Mouse (Mus musculus) monocyte, adult 5-6 weeks (primary cell): Measurements from ENCODE around the gene Cbx5. TPM values are rescaled to one million over a fixed set of nuclear protein-coding genes. Genes with fewer than 3 reads are reported as not detected.
A peak's percentile ranks its signal among the peaks of the same experiment; 100 is the strongest.
"Not testable (repeated sequence)": the region's sequence is repeated elsewhere in the genome, so short reads cannot be mapped to it uniquely, and the experiment has no call there.

Experiments
- ATAC-seq: fragments of 153-309, 156-312 bp; replicated peaks from 2 replicates; pipeline ENCODE4 v1.8.0; 2017; ENCODE audit warnings: mild to moderate bottlenecking; ENCODE audit not compliant: low TSS enrichment, insufficient number of reproducible peaks, severe bottlenecking, poor library complexity, low FRiP score
- total RNA-seq: library from RNA; stranded (forward); fragments of 200-1000, 200-491, 200-594 nt; gene quantifications from 3 replicates; pipeline ENCODE4 v1.2.3, GENCODE M21; 2017

Gene Cbx5
- 13.2 to 43.8 TPM (median 33.9 TPM) in 3 replicates for total RNA-seq

DNA sequence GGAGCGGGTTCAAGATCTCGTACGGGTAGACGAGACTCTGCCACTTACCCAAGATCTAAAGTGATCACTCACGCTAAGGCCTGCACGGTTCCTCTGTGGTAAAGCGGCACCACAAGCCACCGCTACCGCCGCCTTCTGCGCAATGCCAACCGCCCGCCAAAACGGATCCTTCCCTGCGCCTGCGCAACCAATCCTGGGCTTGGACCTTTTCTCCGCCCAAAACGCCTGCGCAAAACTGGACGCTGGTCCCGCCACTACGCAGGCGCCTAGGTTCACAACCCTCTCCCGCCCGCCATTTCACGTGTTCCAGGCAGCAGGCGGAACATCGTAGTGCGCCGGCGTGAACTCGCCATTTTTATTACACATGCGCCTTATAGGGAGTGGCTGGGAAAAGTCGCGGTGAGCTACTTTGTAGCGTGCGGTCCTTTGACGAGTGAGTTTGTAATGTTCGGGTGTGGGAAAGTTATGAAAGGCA lies at the start of gene Cbx5:
Gene Cbx5 (minus strand): TSS at position 132 of the 475 bp plus-strand sequence.
- peak; percentile 78 for ATAC-seq

DNA sequence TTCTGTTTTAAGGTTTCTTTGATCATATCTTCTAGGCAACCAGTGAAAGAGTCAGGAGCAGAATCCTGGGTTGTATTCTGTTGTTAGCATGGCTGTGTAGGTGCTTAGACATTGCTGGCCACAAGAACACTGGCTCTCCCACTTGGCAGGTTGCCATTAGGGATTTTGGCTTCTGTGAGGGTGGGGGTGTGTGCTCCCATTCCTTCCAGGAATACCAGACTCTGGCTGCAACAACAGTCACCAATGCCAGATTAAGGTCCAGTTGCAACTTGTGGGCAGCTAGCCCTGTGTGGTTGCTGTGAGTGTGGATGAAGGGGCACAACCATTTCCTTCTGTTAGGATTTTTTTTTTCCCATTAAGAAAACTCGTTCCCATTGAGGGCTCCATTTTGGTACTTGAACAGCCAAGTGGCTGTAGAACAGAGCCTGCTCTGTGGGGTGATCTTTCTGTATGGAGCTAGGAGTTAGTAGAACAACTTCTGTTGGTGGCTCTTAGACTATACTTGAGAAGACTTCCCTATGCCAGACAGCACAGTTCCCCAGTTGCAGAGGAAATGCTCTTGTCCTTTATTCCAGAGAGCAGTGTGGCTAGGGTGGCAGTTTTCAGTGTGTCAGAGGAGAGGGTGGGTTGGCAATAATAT lies 46.3 kb upstream of the Cbx5 start:
- no peak for ATAC-seq

DNA sequence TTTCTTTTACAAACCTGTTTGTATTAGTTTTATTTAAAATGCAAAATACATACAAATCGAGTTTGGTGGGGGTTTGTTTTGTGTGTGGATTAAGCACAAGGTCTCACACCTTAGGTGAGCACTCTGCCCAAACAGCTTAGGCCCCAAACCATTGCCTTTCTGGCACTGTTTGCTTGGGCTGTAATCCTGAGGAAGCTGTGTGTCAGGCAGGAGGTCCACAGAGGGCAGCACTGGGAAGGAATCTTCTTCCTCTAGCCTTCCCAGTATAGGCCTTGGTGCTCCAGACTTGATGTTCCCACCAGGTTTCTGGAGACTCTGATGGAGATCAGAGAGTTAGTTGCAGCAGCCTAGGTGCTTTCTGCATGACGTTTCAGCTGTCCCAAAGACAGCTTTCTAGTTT lies 45.0 kb upstream of the Cbx5 start:
- no peak for ATAC-seq

DNA sequence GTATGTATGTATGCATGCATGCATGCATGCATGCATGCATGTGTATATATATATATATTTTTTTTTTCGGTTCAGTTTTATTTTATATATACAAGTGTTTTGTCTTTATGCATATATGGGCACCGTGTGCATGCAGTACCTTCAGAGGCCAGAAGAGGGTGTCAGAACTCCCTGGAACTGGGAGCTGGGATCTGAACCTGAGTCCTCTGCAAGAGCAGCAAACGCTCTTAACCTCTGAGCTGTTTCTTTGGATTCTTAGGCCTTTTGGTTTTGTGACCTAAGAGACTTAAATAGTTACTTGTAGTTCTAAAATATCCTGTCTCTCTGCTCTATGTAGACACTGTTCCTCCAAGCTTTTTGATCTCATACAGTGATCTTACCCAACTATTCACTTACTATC lies 44.5 kb upstream of the Cbx5 start:
- ATAC-seq, result 0 out of 2 replicates have a peak, but pooled peaks have one; percentile 59

DNA sequence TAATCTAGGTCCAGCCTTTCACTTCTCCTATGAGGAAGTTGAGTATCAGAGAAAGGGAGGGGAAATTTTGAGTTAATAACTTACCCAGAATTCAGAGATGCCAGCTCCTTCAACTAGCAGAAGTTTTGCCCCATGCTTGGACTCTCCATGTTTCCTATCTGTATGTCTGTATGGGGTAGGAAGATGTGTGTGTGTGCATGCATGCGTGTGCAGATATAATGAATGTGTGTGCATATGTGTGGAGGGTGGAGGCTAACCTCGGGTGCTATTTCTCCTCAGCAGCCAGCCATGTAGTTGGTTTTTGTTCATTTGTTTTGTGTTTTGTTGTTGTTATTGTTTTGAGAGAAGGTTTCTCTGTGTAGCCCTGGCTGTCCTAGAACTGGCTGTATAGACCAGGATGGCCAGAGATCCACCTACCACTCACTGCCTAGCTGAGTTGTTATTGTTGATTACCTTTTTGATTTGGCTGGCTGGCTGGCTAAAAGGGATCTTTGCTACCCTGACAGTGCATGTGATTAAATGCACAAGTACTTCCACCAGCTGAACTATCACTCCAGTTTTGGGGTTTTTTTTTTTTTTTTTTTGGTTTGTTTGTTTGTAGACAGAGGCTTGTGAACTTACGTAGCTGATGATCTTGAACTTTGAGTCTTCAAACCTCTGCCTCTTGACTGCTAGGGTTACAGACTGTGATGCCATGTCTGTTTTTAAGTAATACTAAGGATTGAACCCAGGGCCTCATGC lies 42.0 kb upstream of the Cbx5 start:
- ATAC-seq, result no peak

DNA sequence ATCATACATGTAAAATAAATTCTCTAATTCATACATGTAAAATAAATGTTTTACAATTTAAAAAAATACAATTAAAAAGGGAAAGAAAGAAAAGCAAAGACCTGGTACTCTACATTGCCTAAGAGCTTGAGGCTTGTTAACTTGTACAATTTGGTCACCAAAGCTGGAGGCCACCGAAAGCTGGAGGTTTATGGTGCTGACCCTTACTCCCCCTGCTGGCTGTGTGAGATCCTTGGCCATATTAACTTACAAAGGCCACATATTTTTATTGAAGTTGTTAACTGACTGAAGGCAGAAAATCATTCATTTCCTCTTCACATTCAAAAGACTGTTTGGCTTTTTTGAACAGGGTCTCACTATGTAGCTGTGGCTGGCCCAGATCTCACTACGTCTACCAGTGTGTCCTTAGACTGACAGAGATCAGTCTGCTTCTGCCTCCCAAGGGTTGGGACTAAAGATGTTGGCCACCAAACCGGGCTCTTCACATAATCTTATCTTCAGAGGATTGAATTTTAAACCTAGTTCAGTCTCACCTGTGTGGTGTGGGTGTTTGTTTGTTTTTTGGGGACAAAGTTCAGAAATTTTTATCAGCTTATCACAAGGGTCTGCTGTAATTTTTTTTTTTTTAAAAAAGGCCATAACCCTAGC lies 41.3 kb upstream of the Cbx5 start:
- ATAC-seq, result peak; percentile 64

DNA sequence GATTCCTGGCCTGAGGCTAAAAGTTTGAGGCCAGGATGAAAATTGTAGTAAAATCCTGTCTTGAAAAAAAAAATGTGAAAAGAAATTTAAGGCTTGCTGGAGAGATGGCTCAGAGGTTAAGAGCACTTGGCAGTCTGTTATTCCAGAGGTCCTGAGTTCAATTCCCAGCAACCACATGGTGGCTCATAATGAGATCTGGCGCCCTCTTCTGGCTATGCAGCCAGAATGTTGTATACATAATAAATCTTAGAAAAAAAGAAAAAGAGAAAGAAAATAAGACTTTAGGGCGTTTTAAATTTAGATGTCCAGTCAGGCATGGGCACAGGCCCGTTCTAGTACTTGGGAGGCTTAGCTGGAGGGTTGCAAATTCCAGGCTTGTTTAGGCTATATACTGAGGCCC lies 40.1 kb upstream of the Cbx5 start:
- ATAC-seq, result no peak

DNA sequence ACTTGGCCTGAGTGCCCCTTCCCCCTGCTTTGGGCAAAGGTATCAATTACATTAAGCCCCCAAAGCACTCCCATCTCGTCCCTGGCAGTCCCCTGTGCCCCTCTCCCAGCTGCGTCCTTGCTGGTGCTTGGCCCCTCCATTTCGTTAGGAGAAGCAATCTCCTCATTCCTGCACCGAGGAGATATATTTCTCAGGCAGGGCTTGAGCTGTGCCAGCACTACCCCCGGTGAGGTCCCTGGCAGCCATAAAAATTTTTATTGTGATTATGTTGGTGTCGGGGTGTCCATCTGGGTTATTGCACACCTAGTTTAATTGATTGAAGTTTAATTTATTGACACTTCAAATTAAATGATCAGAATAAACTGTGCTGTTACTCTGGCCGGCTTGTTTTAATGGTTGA lies 38.3 kb upstream of the Cbx5 start:
- no peak for ATAC-seq

DNA sequence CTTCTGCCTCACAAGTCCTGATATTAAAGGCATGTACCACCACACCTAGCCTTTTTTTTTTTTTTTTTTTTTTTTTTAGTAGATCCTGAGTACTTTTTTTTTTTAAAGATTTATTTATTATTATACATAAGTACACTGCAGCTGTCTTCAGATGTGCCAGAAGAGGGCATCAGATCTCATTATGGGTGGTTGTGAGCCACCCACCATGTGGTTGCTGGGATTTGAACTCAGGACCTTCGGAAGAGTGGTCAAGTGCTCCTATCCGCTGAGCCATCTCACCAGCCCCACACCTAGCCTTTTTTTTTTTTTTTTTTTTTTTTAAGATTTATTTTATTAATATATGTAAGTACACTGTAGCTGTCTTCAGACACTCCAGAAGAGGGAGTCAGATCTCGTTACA lies 36.3 kb upstream of the Cbx5 start:
- not testable (repeated sequence) for ATAC-seq

DNA sequence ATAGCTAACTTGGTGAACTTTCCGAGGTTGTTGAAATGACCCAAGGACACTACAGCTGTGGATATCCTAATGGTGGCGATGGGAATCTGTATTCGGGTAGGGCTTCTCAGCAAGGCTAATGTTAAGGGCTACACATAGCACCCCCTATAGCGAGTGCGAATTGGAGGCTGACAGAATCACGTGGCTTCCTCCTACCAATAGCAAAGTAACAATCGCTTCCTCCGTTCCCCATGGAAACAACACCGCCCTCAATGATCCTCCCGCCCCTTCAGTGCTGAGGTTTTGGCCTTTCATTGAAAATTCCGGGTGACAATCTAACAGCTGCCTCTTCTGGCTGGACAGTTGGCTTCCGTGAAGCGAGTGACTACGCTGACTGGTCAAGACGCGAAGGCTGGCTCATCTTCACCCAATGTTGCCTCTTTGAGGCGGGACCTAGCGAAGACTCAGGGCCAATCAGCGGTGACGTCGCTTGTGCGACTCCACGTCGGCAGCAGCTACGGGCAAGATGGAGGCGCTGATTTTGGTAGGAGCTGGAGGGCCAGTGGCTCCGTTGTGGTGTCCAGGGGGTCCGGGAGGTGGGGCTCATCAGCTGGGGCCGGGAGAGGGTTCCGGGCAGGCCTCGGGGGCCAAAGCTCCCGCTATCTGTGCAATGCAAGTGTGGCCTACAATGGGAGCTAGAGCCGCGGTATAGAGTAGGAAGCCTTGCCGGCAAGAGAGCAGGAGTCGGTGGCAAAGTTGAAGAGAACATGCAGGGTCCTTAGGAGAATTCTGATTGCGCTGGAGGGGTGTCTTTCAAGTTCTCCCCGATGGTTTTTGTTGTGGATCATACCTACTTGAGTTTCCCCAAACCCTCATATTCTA lies 33.0 kb upstream of the Cbx5 start, which contains the start of gene Copz1:
Gene Copz1 (plus strand): TSS at position 296 of the 861 bp plus-strand sequence.
- ATAC-seq, result peak; percentile 99

DNA sequence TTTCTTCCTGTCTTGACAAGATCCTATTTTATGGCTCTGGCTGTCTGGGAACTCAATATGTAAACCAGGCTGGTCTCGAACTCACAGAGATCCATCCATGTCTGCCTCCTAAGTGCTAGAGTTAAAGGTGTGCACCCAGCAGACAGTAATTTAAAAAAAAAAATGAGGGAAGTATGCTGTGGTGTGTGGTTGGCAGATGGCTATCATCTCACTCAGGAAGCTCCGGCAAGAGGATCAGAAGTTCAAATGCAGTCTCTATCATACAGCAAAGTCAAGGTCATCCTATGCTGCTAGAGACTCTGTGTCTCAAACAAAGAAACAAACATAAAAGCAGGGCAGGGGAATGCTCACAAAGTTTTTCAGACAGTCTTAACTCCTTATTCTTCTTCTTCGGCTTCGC lies 29.3 kb upstream of the Cbx5 start:
- ATAC-seq, result no peak

DNA sequence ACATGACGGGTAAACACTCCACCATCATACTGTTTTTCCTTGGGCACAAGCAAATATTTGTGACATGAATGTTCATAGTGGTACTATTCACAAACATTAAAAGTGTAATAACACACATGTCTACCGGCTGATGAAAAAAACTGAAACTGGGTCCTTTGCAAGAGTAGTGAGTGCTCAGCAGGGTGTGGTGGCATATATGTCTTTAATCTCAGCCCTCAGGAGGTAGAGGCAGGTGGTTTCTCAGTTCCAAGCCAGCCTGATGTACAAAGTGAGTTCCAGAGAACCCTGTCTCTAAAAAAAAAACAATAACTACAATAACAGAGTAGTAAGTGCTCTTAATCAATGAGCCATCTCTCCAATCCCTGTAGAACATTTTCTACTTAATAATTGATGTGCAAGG lies 25.2 kb upstream of the Cbx5 start:
- no peak for ATAC-seq

DNA sequence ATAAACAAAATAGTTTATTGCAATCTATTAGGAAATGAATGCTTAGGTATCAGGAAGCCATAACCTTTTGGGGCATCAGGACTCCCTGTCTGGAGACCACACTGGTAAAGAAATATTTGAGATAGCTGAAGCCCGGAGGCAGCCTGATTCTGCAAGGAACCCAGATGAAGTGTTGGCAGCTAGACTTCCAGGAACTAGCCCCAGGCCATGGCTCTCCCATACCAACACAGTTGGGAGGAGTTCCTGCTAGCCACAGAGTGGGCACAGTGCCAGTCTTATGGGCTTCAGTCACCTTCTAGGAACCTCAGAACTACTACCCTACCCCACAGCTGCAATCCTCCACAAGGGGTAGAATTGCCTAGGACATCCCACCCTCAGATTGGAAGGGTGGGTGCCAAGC lies 20.4 kb upstream of the Cbx5 start:
- no peak for ATAC-seq

DNA sequence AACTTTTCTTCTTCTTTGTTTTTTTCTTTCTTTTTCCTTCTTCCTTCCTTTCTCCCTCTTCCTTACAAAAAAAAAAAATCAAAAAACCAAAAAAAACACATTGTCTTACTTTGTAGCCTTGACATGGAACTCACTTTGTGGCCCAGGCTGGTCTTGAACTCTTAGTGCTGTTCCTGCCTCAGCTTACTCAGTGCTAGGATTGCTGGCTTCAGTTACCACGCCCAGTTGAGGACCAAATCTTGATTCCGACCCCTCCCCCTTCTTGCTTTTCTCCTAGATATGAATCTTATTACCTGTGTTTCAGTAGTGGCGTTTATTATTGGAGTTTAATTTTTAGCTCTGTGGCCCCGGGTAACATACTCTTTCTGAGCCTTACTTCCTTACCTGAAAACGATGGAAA lies 19.5 kb upstream of the Cbx5 start:
- ATAC-seq, result no peak

DNA sequence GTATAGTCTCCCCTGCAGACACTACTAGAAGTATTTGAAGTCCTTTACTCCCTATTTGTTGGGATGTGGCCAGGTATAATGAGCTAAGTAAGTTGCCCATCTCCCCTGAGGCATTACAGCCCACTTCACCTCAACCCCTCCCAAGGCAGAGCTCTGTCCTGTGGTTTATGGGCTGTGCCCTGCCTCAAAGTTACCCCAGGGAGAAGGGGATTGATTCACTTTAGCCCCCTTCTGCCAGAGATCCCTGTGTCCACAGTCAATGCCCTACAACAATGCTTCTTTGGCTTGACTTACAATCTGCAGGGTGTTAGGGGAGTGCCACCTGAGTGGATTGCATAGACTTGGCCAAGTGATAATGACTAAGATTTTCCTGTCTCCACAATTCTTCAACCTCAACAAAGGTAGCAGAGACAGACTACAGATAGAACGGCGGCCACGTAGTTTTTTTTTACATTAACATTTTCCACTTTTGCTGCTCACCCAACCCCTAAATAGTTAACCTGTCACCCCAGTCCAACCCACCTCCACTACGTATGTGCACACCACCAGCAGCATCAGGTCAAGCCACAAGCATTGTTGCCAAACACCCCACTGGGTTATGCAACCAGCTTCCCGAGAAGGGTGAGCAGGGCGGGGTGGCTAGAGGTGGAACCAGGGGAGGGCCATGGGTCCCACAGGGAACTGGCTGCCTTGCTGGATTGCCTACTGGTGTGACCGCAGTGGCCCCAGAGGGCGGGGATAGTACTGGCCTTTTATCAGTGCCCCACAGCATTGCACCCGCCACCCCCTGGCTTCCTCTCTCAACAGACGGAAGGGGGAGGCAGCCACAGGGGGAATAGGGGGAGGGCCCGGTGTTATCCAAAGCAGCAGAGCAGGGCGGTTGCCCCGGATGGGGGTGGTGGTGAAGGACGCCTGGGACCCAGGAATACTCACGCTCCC lies 18.4 kb upstream of the Cbx5 start, which contains the start of gene Nfe2:
Gene Nfe2 (minus strand): TSS at position 614 of the 939 bp plus-strand sequence.
- peak; percentile 96 for ATAC-seq

DNA sequence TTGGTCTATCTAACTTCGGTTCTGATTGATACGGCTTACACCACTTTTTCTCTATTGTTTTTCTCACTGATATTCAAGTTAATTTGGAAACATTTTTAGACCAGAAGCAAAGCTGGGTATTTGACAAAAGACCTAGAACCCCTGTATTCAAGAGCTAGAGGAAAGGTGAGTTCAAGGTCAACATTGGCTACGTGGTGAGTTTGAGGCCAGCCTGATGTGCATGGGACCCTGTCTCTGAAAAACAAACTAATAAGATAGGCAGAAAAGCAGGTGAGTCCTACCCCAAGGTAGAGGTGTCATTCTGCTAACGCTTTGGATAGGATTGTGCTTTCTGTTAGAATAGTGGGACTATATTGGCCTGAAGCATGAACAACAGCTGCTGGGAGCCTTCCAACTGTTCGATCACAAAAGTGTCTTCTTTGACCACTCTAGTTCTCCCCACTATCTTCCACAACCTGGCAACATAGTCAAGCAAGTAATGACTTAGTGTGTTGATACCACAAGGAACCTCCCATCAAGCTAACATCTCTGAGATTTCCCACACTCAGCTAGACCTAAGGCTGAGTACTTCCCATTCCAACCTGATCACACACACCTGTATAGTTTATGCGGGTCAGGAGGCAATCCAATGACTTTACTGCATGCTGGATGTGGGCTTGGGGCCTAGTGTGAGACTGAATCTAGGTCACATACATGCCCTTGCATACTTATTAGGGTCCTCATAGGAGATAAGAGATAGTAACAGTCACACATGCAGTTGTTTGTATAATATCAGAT lies 16.8 kb upstream of the Cbx5 start:
- no peak for ATAC-seq

DNA sequence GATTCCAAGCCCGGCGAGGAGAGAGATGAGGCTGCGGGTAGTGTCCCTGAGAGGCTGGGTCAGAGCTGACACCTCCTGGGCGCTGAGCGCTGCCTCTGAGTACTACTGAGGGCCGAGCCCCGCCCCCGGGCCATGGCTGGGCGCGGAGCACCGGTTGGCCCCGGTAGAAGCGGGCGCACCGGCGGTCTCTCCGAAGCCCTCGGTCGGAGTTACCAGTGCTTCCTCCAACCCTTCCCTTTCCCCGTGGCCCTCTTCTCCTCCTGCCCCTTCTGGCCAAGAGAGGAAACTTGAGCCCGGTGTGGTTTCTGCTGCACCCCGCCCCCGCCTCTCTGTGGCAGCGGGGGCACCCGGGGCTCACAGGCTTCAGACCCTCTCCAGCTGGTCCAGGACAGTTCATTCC lies 15.6 kb upstream of the Cbx5 start:
- peak; percentile 30 for ATAC-seq
